Mouse (Mus musculus) embryonic facial prominence, embryonic 11.5 days (tissue): Measurements from ENCODE around the gene Osbpl7. TPM values are rescaled to one million over a fixed set of nuclear protein-coding genes. Genes with fewer than 3 reads are reported as not detected.

ENCODE experiments used
- ATAC-seq: fragments of 200-750 bp; cut with Nextera tagmentation; replicated peaks from 2 replicates; pipeline ENCODE4 v1.8.0; 2017; ENCODE audit warnings: low read depth; ENCODE audit not compliant: insufficient number of reproducible peaks, low FRiP score, low TSS enrichment
- DNase-seq: peaks from one replicate; pipeline ENCODE4 v3.0.0-alpha.2; 2015; ENCODE audit warnings: low spot score
- H3K27ac ChIP-seq: fragments of 300-500 bp; sonication (generic); replicated peaks from 2 replicates; pipeline ENCODE4 v1.5.1; 2014; ENCODE audit warnings: mild to moderate bottlenecking, low read depth, low read length, control low read depth
- H3K27me3 ChIP-seq: fragments of 300-500 bp; sonication (generic); 2 replicates; pipeline ENCODE4 v1.6.1; 2014; ENCODE audit warnings: mild to moderate bottlenecking, low read length, moderate library complexity, mixed read lengths; ENCODE audit not compliant: control insufficient read depth, insufficient read depth
- H3K36me3 ChIP-seq: fragments of 300-500 bp; sonication (generic); replicated peaks from 2 replicates; pipeline ENCODE4 v1.6.1; 2014; ENCODE audit warnings: low read depth, mild to moderate bottlenecking, low read length, moderate library complexity, mixed read lengths; ENCODE audit not compliant: control insufficient read depth, insufficient read depth
- H3K4me1 ChIP-seq: fragments of 300-500 bp; sonication (generic); 2 replicates; pipeline ENCODE4 v1.6.1; 2014; ENCODE audit warnings: low read length, mixed read lengths; ENCODE audit not compliant: control insufficient read depth, insufficient read depth
- H3K4me2 ChIP-seq: fragments of 300-500 bp; sonication (generic); 2 replicates; pipeline ENCODE4 v1.6.1; 2014; ENCODE audit warnings: low read depth, mild to moderate bottlenecking, control low read depth, low read length, moderate library complexity
- H3K4me3 ChIP-seq: fragments of 300-500 bp; sonication (generic); 2 replicates; pipeline ENCODE4 v1.5.1; 2014; ENCODE audit warnings: low read depth, low read length, control low read depth
- H3K9ac ChIP-seq: fragments of 300-500 bp; sonication (generic); replicated peaks from 2 replicates; pipeline ENCODE4 v1.6.1; 2014; ENCODE audit warnings: mild to moderate bottlenecking, control low read depth, low read length
- H3K9me3 ChIP-seq: fragments of 300-500 bp; sonication (generic); replicated peaks from 2 replicates; pipeline ENCODE4 v1.6.1; 2016; ENCODE audit warnings: mild to moderate bottlenecking, low read length, inconsistent platforms, mixed read lengths; ENCODE audit not compliant: control insufficient read depth
- WGBS: fragments of 180-500 bp; shearing (Covaris S2); extraction: QIAGEN DNeasy Blood & Tissue Kit; methylation state at CpG from one replicate; pipeline ENCODE4 v1.1.7; 2014; 5-methylcytosine and 5-hydroxymethylcytosine counted together
- polyA plus RNA-seq: library from polyadenylated mRNA; unstranded; fragments of >200 nt; fragmentation: Nextera tagmentation; extraction: Ambion mirVana; gene quantifications from 2 replicates; pipeline ENCODE4 v1.2.1, GENCODE M21; 2014

The Osbpl7 gene
- polyA plus RNA-seq, 1 experiment from 2014 or later = 4.3 TPM

GRCm38 (mm10) chr11:97044902-97045301 lies 5.5 kb upstream of the Osbpl7 start:
- no peak overlapping the region for H3K4me3 ChIP-seq
- H3K9ac ChIP-seq = no peak overlapping the region
- H3K27ac ChIP-seq = no peak overlapping the region
- H3K27me3 ChIP-seq = no peaks in the 10 kb centered on the region
- ATAC-seq (no peak), DNase-seq (no peak)
- 96% methylated on average over 8 of the region's 8 CpGs for WGBS
- no peaks in the 10 kb centered on the region; the same call in none of the 2 replicates for H3K36me3 ChIP-seq
- H3K4me1 ChIP-seq = 0 out of 2 replicates have a peak, but pooled peaks cover 2% of the 10 kb centered on the region
- no peaks in the 10 kb centered on the region for H3K9me3 ChIP-seq
- no peak overlapping the region for H3K4me2 ChIP-seq

- no peak overlapping the region for H3K9ac ChIP-seq
- 80% methylated on average over 7 of the region's 7 CpGs for WGBS
- no peaks in the 10 kb centered on the region; the same call in none of the 2 replicates for H3K36me3 ChIP-seq
- no peak for ATAC-seq
- no peak overlapping the region for H3K27ac ChIP-seq
- no peaks in the 10 kb centered on the region for H3K9me3 ChIP-seq
- no peak overlapping the region for H3K4me3 ChIP-seq
- no peak for DNase-seq
- no peak overlapping the region for H3K4me2 ChIP-seq
- H3K27me3 ChIP-seq = no peaks in the 10 kb centered on the region
- 0 out of 2 replicates have a peak, but pooled peaks cover 2% of the 10 kb centered on the region for H3K4me1 ChIP-seq
Measured at GRCm38 (mm10) chr11:97045861-97046260, 4.6 kb upstream of the Osbpl7 start.

- no peak for DNase-seq
- 88% methylated on average over 8 of the region's 8 CpGs for WGBS
- Histone ChIP-seq H3K27ac (no peak overlapping the region), H3K36me3 (no peaks in the 10 kb centered on the region; the same call in none of the 2 replicates), H3K4me1 (no peaks in the 10 kb centered on the region), H3K4me2 (no peak overlapping the region), H3K27me3 (no peaks in the 10 kb centered on the region), H3K9ac (no peak overlapping the region), H3K9me3 (no peaks in the 10 kb centered on the region), H3K4me3 (no peak overlapping the region)
- ATAC-seq = no peak
Measured at GRCm38 (mm10) chr11:97048090-97048650, 2.3 kb upstream of the Osbpl7 start.

DNA sequence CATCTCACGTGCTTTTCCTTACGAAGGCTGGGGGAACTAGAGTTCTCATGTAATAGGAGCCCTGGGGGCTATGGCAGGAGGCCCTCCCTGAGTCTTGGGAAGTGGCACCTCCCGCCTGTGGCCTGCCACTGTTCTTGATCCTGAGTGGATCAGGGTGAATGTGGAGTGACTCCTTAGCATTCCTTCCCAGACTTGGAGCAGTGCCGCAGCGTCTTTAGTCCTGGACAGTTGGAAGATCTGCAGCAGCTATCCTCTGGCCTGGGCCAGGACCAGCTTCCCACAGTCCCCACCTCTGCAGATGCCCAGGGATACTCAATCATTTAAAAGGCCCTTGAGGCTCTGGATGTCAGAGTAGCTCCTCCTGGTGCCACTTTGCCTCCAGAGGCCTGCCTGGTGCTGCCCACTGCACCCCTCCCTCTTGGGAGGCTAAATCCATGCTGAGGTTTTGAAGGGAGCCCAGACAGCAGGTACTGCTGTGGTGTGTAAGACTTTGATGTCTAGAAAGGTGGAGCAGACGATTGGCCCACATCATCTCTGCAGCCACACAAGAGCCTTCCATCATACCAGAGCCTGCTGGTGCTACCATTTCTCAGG lies 839 bp upstream of the Osbpl7 start:
- Histone ChIP-seq H3K27ac (no peak overlapping the region), H3K4me2 (no peak overlapping the region), H3K9ac (no peak overlapping the region), H3K4me3 (peak overlapping the region; percentile 3; the same call in 1 of the 2 replicates), H3K36me3 (no peaks in the 10 kb centered on the region; the same call in none of the 2 replicates), H3K27me3 (no peaks in the 10 kb centered on the region), H3K9me3 (no peaks in the 10 kb centered on the region), H3K4me1 (no peaks in the 10 kb centered on the region)
- DNase-seq (no peak), ATAC-seq (no peak)
- WGBS = 66% methylated on average over 6 of the region's 6 CpGs

- peak overlapping the region; percentile 51 for H3K4me3 ChIP-seq
- H3K4me2 ChIP-seq = peak overlapping the region; percentile 72
- peaks cover 2% of the 10 kb centered on the region for H3K36me3 ChIP-seq
- no peaks in the 10 kb centered on the region for H3K27me3 ChIP-seq
- H3K9ac ChIP-seq = peak overlapping the region; percentile 61
- ATAC-seq = no peak; the same call in 1 of the 2 replicates
- no peak overlapping the region for H3K27ac ChIP-seq
- no peaks in the 10 kb centered on the region for H3K9me3 ChIP-seq
- whole genome bisulfite sequencing = 33% methylated on average over 13 of the region's 13 CpGs
- no peaks in the 10 kb centered on the region for H3K4me1 ChIP-seq
- DNase-seq = no peak
Measured at GRCm38 (mm10) chr11:97050944-97051586, 637 bp downstream of the Osbpl7 start.

GRCm38 (mm10) chr11:97052219-97052646 lies 1.8 kb downstream of the Osbpl7 start:
- ATAC-seq (no peak), DNase-seq (no peak)
- H3K4me1 ChIP-seq = no peaks in the 10 kb centered on the region
- H3K36me3 ChIP-seq = peaks cover 2% of the 10 kb centered on the region
- H3K9me3 ChIP-seq = no peaks in the 10 kb centered on the region
- no peak overlapping the region for H3K27ac ChIP-seq
- no peaks in the 10 kb centered on the region for H3K27me3 ChIP-seq
- H3K9ac ChIP-seq = no peak overlapping the region
- no peak overlapping the region for H3K4me2 ChIP-seq
- H3K4me3 ChIP-seq = no peak overlapping the region
- 32% methylated on average over 10 of the region's 11 CpGs for WGBS

DNA sequence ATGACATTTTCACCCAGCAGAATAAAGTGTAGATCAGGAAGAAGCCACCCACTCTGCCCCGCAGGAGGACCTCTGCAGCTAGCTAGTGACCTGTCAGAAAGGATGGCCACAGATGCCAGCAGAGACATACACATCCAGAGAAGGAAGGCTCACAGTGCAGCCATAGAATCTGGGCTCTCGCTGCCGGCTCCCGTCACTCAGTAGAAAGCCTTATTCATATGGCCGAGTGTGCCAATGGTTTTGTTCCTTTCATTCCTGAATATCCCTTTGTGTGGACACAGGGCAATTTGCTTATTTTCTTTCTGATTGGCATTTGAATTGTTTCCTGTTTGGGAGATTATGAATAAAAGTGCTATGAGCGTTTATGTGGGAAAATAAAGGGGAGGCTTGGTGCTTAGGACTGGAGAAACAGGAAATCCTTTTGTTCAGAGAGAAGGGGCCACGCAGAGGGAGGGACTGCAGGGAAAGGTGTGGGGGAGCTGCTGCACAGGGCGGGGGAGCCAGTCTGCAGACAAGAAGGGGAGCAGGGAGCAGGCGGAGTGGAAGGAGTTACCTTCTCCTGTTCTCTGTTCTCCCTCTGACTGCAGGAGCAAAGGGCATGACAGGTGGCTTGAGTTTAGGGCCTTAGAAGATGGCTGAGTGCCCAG lies 13.0 kb downstream of the Osbpl7 start:
- H3K27me3 ChIP-seq = no peaks in the 10 kb centered on the region
- H3K4me3 ChIP-seq = no peak overlapping the region
- no peaks in the 10 kb centered on the region for H3K9me3 ChIP-seq
- H3K27ac ChIP-seq = no peak overlapping the region
- WGBS = 37% methylated on average over 9 of the region's 9 CpGs
- no peaks in the 10 kb centered on the region for H3K4me1 ChIP-seq
- ATAC-seq (no peak), DNase-seq (peak; percentile 13)
- H3K9ac ChIP-seq = no peak overlapping the region
- no peak overlapping the region for H3K4me2 ChIP-seq
- H3K36me3 ChIP-seq = no peaks in the 10 kb centered on the region; the same call in 1 of the 2 replicates
